Mouse (Mus musculus): ENCODE results near the gene BC049352. TPM values are rescaled to one million over a fixed set of nuclear protein-coding genes. Genes with fewer than 3 reads are reported as not detected.

The BC049352 gene
- polyA plus RNA-seq, 2 experiments: 0.04 to 0.11 TPM

GRCm38 (mm10) chr9:45150933-45151332, 30.9 kb upstream of the BC049352 start:
- Histone ChIP-seq H3K4me2 (ENCODE audit: low read depth) (no peak overlapping the region), H3K9ac (replicated peaks) (no peak overlapping the region), H3K4me3 (ENCODE audit: insufficient read depth in 1 of 2, low read depth in 2 of 2, low read length in 2 of 2) (no peak overlapping the region), H3K27ac (no peak overlapping the region), H3K4me1 (replicated peaks; ENCODE audit: control insufficient read depth in 2 of 2, insufficient read depth in 2 of 2, low read length in 1 of 2) (no peaks in the 10 kb centered on the region), H3K27me3 (ENCODE audit: control insufficient read depth, insufficient read depth, low read length) (peaks cover 2% of the 10 kb centered on the region), H3K36me3 (replicated peaks; ENCODE audit: control insufficient read depth, insufficient read depth, low read depth) (no peaks in the 10 kb centered on the region), H3K9me3 (ENCODE audit: control insufficient read depth, low read length) (no peaks in the 10 kb centered on the region)
- DNase-seq (ENCODE audit: low read depth in 3 of 3, low spot score in 3 of 3): no peak
- WGBS (ENCODE audit: insufficient replicate concordance): 36% methylated on average over 1 of the region's 1 CpGs
- TF ChIP-seq EP300 (IDR thresholded peaks at IDR 0.05; ENCODE audit: low read depth): no peak
- no peak for TF ChIP-seq CTCF (IDR thresholded peaks at IDR 0.05; ENCODE audit: low read depth)
- ATAC-seq (ENCODE audit: insufficient read depth): no peak

GRCm38 (mm10) chr9:45153361-45153760, 28.4 kb upstream of the BC049352 start:
- WGBS (ENCODE audit: insufficient replicate concordance): 67% methylated on average over 7 of the region's 7 CpGs
- no peaks in the 10 kb centered on the region for H3K4me1 ChIP-seq (replicated peaks; ENCODE audit: control insufficient read depth in 2 of 2, insufficient read depth in 2 of 2, low read length in 1 of 2)
- no peak for DNase-seq (ENCODE audit: low read depth in 3 of 3, low spot score in 3 of 3)
- H3K36me3 ChIP-seq (replicated peaks; ENCODE audit: control insufficient read depth, insufficient read depth, low read depth): no peaks in the 10 kb centered on the region
- TF ChIP-seq CTCF (IDR thresholded peaks at IDR 0.05; ENCODE audit: low read depth) (no peak), EP300 (IDR thresholded peaks at IDR 0.05; ENCODE audit: low read depth) (no peak)
- H3K4me2 ChIP-seq (ENCODE audit: low read depth): no peak overlapping the region
- no peak overlapping the region for H3K27ac ChIP-seq
- no peak overlapping the region for H3K4me3 ChIP-seq (ENCODE audit: insufficient read depth in 1 of 2, low read depth in 2 of 2, low read length in 2 of 2)
- H3K9me3 ChIP-seq (ENCODE audit: control insufficient read depth, low read length): no peaks in the 10 kb centered on the region
- ATAC-seq (ENCODE audit: insufficient read depth): no peak
- no peaks in the 10 kb centered on the region for H3K27me3 ChIP-seq (ENCODE audit: control insufficient read depth, insufficient read depth, low read length)
- H3K9ac ChIP-seq (replicated peaks): no peak overlapping the region

DNA sequence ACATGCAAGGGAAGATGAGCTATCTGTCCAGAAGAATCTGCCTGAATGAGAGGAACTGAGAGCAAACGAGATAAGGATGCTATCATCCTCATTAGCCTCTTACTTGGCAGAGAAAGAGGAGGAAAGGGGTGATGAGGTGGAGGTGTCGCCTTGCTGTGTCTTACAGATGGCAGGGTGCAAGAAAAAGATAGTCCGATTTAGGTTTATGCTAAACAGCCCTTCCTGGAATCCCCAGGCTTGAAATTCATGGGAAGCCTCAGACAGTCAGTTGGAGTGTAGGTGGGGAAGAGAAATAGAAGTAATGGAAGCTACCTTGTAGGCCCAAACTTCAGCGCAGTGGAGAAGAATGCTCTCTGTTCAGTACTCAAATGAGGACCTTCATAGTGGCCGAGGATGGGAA, 13.9 kb upstream of the BC049352 start:
- ATAC-seq (ENCODE audit: insufficient read depth): no peak
- WGBS (ENCODE audit: insufficient replicate concordance): 52% methylated on average over 5 of the region's 5 CpGs

GRCm38 (mm10) chr9:45170150-45170549, 11.7 kb upstream of the BC049352 start:
- Histone ChIP-seq H3K4me1 (replicated peaks; ENCODE audit: control insufficient read depth in 2 of 2, insufficient read depth in 2 of 2, low read length in 1 of 2) (no peaks in the 10 kb centered on the region), H3K36me3 (replicated peaks; ENCODE audit: control insufficient read depth, insufficient read depth, low read depth) (no peaks in the 10 kb centered on the region), H3K27me3 (ENCODE audit: control insufficient read depth, insufficient read depth, low read length) (no peaks in the 10 kb centered on the region), H3K9ac (replicated peaks) (no peak overlapping the region), H3K9me3 (ENCODE audit: control insufficient read depth, low read length) (no peaks in the 10 kb centered on the region; the same call in 1 of the 2 replicates), H3K4me2 (ENCODE audit: low read depth) (no peak overlapping the region), H3K27ac (no peak overlapping the region), H3K4me3 (ENCODE audit: insufficient read depth in 1 of 2, low read depth in 2 of 2, low read length in 2 of 2) (no peak overlapping the region)
- WGBS (ENCODE audit: insufficient replicate concordance): 68% methylated on average over 5 of the region's 5 CpGs
- TF ChIP-seq EP300 (IDR thresholded peaks at IDR 0.05; ENCODE audit: low read depth): no peak
- TF ChIP-seq CTCF (IDR thresholded peaks at IDR 0.05; ENCODE audit: low read depth): no peak
- no peak for ATAC-seq (ENCODE audit: insufficient read depth)
- DNase-seq (ENCODE audit: low read depth in 3 of 3, low spot score in 3 of 3): no peak

More for the DNA sequence above, 13.9 kb upstream of the BC049352 start:
- Histone ChIP-seq H3K4me3 (ENCODE audit: insufficient read depth in 1 of 2, low read depth in 2 of 2, low read length in 2 of 2) (no peak overlapping the region), H3K27ac (no peak overlapping the region), H3K36me3 (replicated peaks; ENCODE audit: control insufficient read depth, insufficient read depth, low read depth) (no peaks in the 10 kb centered on the region), H3K4me2 (ENCODE audit: low read depth) (no peak overlapping the region), H3K4me1 (replicated peaks; ENCODE audit: control insufficient read depth in 2 of 2, insufficient read depth in 2 of 2, low read length in 1 of 2) (no peaks in the 10 kb centered on the region), H3K9ac (replicated peaks) (no peak overlapping the region), H3K27me3 (ENCODE audit: control insufficient read depth, insufficient read depth, low read length) (no peaks in the 10 kb centered on the region), H3K9me3 (ENCODE audit: control insufficient read depth, low read length) (no peaks in the 10 kb centered on the region; the same call in 1 of the 2 replicates)
- no peak for DNase-seq (ENCODE audit: low read depth in 3 of 3, low spot score in 3 of 3)
- TF ChIP-seq CTCF (IDR thresholded peaks at IDR 0.05; ENCODE audit: low read depth) (no peak), EP300 (IDR thresholded peaks at IDR 0.05; ENCODE audit: low read depth) (no peak)

- Histone ChIP-seq H3K4me3 (ENCODE audit: insufficient read depth in 1 of 2, low read depth in 2 of 2, low read length in 2 of 2) (no peak overlapping the region), H3K4me1 (replicated peaks; ENCODE audit: control insufficient read depth in 2 of 2, insufficient read depth in 2 of 2, low read length in 1 of 2) (no peaks in the 10 kb centered on the region), H3K36me3 (replicated peaks; ENCODE audit: control insufficient read depth, insufficient read depth, low read depth) (no peaks in the 10 kb centered on the region), H3K4me2 (ENCODE audit: low read depth) (no peak overlapping the region), H3K9ac (replicated peaks) (no peak overlapping the region), H3K27me3 (ENCODE audit: control insufficient read depth, insufficient read depth, low read length) (no peaks in the 10 kb centered on the region), H3K27ac (no peak overlapping the region), H3K9me3 (ENCODE audit: control insufficient read depth, low read length) (no peaks in the 10 kb centered on the region; the same call in 1 of the 2 replicates)
- ATAC-seq (ENCODE audit: insufficient read depth) (no peak), DNase-seq (ENCODE audit: low read depth in 3 of 3, low spot score in 3 of 3) (no peak)
- TF ChIP-seq CTCF (IDR thresholded peaks at IDR 0.05; ENCODE audit: low read depth) (no peak), EP300 (IDR thresholded peaks at IDR 0.05; ENCODE audit: low read depth) (no peak)
- WGBS (ENCODE audit: insufficient replicate concordance): 50% methylated on average over 1 of the region's 1 CpGs
These were observed 10.7 kb upstream of the BC049352 start for GRCm38 (mm10) chr9:45171073-45171610.
